Mouse (Mus musculus) thymus, adult 2 months (tissue): ENCODE measurements around the gene Fxyd1. TPM values are rescaled to one million over a fixed set of nuclear protein-coding genes. Genes with fewer than 3 reads are reported as not detected.

Experiments
- DNase-seq: peaks from one replicate; pipeline ENCODE4 v3.0.0; 2021
- H3K27ac ChIP-seq: fragments of 200-500 bp; 2 replicates; pipeline ENCODE4 v1.5.1; 2012; ENCODE audit warnings: low read length, control low read depth; ENCODE audit not compliant: control insufficient read depth, insufficient read depth
- H3K27me3 ChIP-seq: fragments of 200-500 bp; 2 replicates; pipeline ENCODE4 v1.6.1; 2012; ENCODE audit warnings: mild to moderate bottlenecking, low read length, moderate library complexity, mixed read lengths; ENCODE audit not compliant: control insufficient read depth, insufficient read depth
- H3K36me3 ChIP-seq: fragments of 200-500 bp; 2 replicates; pipeline ENCODE4 v1.6.1; 2012; ENCODE audit warnings: mild to moderate bottlenecking, low read length, moderate library complexity; ENCODE audit not compliant: control insufficient read depth, insufficient read depth
- H3K4me1 ChIP-seq: fragments of 200-500 bp; replicated peaks from 2 replicates; pipeline ENCODE4 v1.6.1; 2012; ENCODE audit warnings: low read length; ENCODE audit not compliant: control insufficient read depth, insufficient read depth
- H3K4me3 ChIP-seq: fragments of 200-500 bp; 2 replicates; pipeline ENCODE4 v1.5.1; 2012; ENCODE audit warnings: mild to moderate bottlenecking, low read length, control low read depth, moderate library complexity; ENCODE audit not compliant: control insufficient read depth, insufficient read depth
- CTCF ChIP-seq: fragments of 200-500 bp; IDR thresholded peaks from 2 replicates; pipeline ENCODE4 v1.5.1; 2012; ENCODE audit warnings: mild to moderate bottlenecking, control low read depth, low read length, moderate library complexity, borderline replicate concordance; ENCODE audit not compliant: control insufficient read depth, poor library complexity, insufficient read depth; ENCODE audit errors: extremely low read depth
- POLR2A ChIP-seq: fragments of 200-500 bp; IDR thresholded peaks from 2 replicates; pipeline ENCODE4 v1.6.1; 2012; ENCODE audit warnings: mild to moderate bottlenecking, low read length, control low read depth, moderate library complexity; ENCODE audit not compliant: control insufficient read depth, poor library complexity, insufficient read depth; ENCODE audit errors: extremely low read depth
- WGBS: fragments of 180-500 bp; shearing (Covaris S2); methylation state at CpG from one replicate; pipeline ENCODE4 v1.1.7; 2018; 5-methylcytosine and 5-hydroxymethylcytosine counted together
- polyA plus RNA-seq: library from polyadenylated mRNA; depleted of rRNA; stranded (reverse); fragments of >200 nt; gene quantifications from 2 replicates; pipeline ENCODE4 v1.2.3, GENCODE M21; 2012

The Fxyd1 gene
- polyA plus RNA-seq, 1 experiment, result 107 TPM

DNA sequence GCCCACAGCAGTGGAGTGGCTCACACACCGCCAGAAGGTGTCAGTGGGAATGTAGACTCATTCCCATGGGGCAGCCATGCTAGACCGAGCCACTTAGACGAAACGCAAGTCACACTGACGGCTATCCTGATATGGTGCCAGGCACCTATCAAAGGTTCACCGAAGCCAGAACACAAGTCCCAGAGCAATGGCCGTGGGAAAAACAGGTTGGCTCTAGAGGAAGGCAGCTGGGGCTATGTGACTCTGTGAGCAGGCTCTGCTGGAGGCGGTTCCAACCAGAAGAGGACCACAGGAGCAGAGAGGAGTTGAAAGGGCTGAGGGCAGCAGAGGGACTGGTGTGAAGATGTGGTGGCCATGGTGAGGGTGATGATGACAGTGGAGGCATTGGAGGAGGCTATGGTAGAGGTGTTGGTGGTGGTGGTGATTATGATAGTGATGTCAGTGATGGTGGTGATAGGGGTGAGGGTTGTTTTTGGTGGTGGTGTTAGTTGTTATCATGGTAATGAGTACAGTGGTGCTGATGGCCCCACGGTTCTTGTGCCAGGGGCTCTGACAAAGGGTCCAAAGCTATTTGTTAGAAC lies 29.3 kb upstream of the Fxyd1 start:
- H3K27me3 ChIP-seq, result no peaks in the 10 kb centered on the region

DNA sequence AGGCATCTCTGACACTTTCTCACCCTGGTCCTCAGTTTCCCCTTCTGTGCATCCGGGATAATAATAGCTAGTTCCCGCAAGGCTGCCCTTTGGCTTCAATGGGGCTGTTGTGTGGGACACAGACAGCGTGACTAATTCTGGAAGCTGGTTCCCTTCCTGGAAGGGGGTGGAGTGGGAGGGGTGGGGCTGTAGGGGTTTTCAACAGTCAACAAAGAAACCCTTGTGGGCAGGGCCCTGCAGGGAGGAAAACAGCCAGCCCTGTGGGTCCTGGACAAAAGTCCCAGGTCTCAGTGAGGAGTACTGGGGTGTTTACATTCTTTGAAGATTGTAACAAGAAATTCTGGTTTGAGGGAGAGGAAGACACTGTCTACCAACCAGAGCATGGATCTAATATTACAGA lies 28.2 kb upstream of the Fxyd1 start:
- H3K27me3 ChIP-seq, result no peaks in the 10 kb centered on the region
- H3K27ac ChIP-seq, result 0 out of 2 replicates have a peak overlapping the region, but pooled peaks have one; percentile 7
- DNase-seq, result no peak
- WGBS, result 70% methylated on average over 3 of the region's 3 CpGs
- TF ChIP-seq CTCF, result no peak
- TF ChIP-seq POLR2A, result no peak
- H3K4me1 ChIP-seq, result peaks cover 21% of the 10 kb centered on the region
- no peak overlapping the region for H3K4me3 ChIP-seq
- H3K36me3 ChIP-seq, result no peaks in the 10 kb centered on the region

More for the DNA sequence above, 29.3 kb upstream of the Fxyd1 start:
- DNase-seq, result no peak
- Histone ChIP-seq H3K4me1 (peaks cover 21% of the 10 kb centered on the region), H3K4me3 (no peak overlapping the region), H3K36me3 (no peaks in the 10 kb centered on the region), H3K27ac (no peak overlapping the region)
- TF ChIP-seq CTCF, result no peak
- no peak for TF ChIP-seq POLR2A
- WGBS, result 96% methylated on average over 9 of the region's 9 CpGs

DNA sequence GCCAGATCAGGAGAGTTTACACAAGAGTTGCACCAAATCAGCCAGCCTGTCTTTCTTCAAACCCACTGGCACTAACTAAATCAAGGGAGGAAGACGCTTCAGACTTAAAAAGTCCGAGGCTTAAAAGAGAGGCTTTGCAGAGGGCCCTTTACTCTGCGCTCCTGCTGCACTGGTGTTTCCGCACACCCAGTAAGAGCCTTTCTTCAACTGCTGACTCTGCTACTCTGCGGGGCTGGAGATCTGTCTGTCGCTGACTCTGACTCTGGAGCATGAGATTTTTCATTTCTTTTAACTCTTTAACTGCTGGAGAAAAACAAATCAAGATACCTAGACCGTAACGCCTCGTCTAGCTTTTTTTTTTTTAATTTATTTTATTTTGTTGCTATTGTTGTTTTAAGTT lies 27.1 kb upstream of the Fxyd1 start:
- no peaks in the 10 kb centered on the region for H3K27me3 ChIP-seq
- no peak for DNase-seq
- no peaks in the 10 kb centered on the region for H3K36me3 ChIP-seq
- no peak for TF ChIP-seq POLR2A
- TF ChIP-seq CTCF, result no peak
- WGBS, result 74% methylated on average over 9 of the region's 9 CpGs
- H3K4me1 ChIP-seq, result peaks cover 13% of the 10 kb centered on the region
- no peak overlapping the region for H3K4me3 ChIP-seq
- no peak overlapping the region for H3K27ac ChIP-seq

DNA sequence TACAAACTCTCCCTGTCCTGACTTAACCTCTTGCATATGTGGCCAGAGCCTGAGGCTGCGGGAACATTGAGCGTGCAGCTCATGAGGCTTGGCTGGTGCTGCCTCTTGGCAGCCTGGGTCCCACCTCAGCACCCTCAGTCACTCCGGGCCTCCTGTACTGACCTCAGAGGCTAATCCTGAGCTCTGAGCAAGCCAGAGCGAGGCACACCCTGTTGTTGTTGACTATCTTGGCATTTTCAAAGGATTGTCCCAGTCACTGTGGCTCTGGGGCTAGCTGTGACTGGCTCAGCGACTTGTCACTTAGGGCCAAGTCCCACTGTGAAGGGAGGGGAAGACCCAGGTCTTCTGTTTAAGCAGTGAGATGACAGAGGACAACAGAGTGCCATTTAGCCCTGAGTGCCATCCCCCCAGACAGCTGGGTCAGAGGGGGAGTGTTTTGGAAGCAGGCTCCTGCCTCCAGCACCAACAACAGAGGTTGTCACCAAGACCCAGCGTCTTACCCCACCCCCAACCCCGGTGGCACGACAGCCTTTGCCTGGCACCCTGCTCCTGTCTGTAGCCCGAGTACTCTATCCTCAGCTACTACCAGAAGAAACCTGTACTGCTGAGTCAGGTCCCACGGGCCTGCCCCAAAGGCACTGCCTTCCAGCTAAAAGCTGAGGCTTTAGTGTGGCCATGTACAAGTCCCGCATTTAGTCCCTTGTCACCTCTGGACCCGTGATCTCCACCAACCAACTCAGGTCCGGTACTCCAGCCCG lies 26.0 kb upstream of the Fxyd1 start:
- no peak for TF ChIP-seq CTCF
- TF ChIP-seq POLR2A, result no peak

DNA sequence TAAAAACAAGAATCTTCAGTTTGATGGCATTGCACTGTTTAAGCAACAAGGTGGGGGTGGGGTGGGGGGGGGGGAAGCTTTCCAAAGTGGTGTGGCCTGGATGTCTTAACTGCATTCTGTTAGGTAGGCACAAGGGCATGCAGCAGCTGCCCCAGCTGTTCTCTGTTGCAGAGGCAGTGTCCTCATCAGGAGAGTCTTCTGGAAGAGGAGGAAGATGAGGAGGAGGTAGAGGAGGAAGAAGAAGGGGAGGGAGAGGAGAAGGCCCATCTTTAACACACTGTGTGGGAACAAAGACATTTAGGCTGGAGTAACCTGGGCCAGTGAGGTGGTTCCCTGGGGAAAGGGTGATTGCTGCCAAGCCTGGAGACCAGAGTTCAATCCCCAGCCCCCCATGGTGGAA lies 25.1 kb upstream of the Fxyd1 start:
- Histone ChIP-seq H3K27ac (no peak overlapping the region), H3K27me3 (no peaks in the 10 kb centered on the region), H3K4me3 (no peak overlapping the region), H3K36me3 (no peaks in the 10 kb centered on the region), H3K4me1 (peaks cover 6% of the 10 kb centered on the region)
- TF ChIP-seq POLR2A, result no peak
- TF ChIP-seq CTCF, result no peak
- DNase-seq, result no peak

More for the DNA sequence above, 26.0 kb upstream of the Fxyd1 start:
- Histone ChIP-seq H3K27me3 (no peaks in the 10 kb centered on the region), H3K4me3 (no peak overlapping the region), H3K27ac (no peak overlapping the region), H3K4me1 (peaks cover 13% of the 10 kb centered on the region), H3K36me3 (no peaks in the 10 kb centered on the region)
- no peak for DNase-seq
- WGBS, result 83% methylated on average over 14 of the region's 14 CpGs

DNA sequence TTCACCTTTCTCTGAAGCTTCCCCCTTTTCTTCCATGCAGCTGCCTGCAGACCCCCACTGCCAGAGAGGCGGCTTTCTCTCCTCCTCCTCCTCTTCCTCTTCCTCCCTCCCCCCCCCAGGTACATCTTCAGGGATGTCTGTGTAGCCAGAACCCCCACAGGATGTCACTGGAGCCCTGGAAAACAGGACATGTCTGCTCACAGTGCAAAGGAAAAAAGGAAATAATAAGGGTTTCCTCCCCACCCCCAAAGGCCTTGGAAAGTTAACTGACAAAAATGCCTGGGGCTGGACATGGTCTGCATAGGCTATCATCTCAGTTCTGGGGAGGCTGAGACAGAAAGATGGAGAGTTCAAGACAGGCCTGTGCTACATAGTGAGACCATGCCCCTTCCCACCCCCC lies 24.1 kb upstream of the Fxyd1 start:
- 75% methylated on average over 1 of the region's 1 CpGs for WGBS
- Histone ChIP-seq H3K27me3 (no peaks in the 10 kb centered on the region), H3K4me1 (0 out of 2 replicates have a peak, but pooled peaks cover 2% of the 10 kb centered on the region), H3K4me3 (no peak overlapping the region), H3K36me3 (no peaks in the 10 kb centered on the region), H3K27ac (no peak overlapping the region)
- TF ChIP-seq CTCF, result no peak
- TF ChIP-seq POLR2A, result no peak
- DNase-seq, result no peak

DNA sequence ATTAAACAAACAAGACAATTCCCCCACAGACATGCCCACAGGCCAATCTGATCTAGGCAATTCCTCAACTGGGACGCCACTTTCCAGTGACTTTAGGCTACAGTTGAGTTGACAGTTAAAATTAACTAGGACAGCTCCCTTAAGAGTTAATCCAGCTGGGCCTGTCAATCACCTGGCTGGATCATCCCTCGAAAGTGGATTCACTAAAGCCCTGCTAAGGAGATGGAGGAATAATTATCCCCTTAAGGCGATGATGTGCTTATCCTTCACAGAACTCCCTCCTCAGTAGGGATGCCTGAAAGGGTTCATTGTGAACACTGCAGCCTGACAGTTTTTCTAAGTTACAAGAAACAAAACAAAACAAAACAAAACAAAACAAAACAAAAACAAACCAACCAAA lies 23.6 kb upstream of the Fxyd1 start:
- Histone ChIP-seq H3K27me3 (no peaks in the 10 kb centered on the region), H3K36me3 (no peaks in the 10 kb centered on the region), H3K4me1 (0 out of 2 replicates have a peak, but pooled peaks cover 2% of the 10 kb centered on the region), H3K27ac (no peak overlapping the region), H3K4me3 (no peak overlapping the region)
- no peak for TF ChIP-seq CTCF
- TF ChIP-seq POLR2A, result no peak
- WGBS, result 92% methylated on average over 3 of the region's 3 CpGs
- DNase-seq, result no peak

DNA sequence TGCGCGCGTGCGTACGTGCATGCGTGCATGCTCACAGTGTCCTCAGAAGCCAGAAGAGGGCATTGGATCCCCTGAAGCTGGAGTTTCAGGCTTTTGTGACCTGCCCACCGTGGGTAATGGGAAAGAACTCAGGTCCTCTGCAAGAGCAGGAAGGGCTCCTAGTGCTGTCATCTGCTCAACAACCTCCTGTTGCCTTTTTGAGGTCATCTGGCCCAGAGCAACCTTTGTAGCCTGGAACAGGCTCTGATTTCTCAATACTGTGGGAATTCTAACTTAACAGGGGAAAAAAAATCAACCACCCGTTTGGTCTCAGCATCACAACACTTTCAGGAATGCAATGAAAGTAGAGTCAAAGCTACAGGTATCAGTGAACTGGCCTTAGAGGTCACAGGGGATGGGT lies 22.7 kb upstream of the Fxyd1 start:
- H3K27me3 ChIP-seq, result no peaks in the 10 kb centered on the region
- 91% methylated on average over 8 of the region's 8 CpGs for WGBS
- H3K27ac ChIP-seq, result no peak overlapping the region
- no peaks in the 10 kb centered on the region for H3K4me1 ChIP-seq
- DNase-seq, result no peak
- H3K36me3 ChIP-seq, result no peaks in the 10 kb centered on the region
- TF ChIP-seq CTCF (no peak), POLR2A (no peak)
- no peak overlapping the region for H3K4me3 ChIP-seq
